Mouse (Mus musculus) C2C12 (cell line): ENCODE results near the gene Ncor1.
"Not testable (repeated sequence)": the region's sequence is repeated elsewhere in the genome, so short reads cannot be mapped to it uniquely, and the experiment has no call there.

Experiments
- CEBPB ChIP-seq: IDR thresholded peaks from one replicate; pipeline ENCODE4 v1.6.1; 2011; ENCODE audit warnings: low read depth, mild to moderate bottlenecking, control low read depth, moderate library complexity
- CTCF ChIP-seq: IDR thresholded peaks from one replicate; pipeline ENCODE4 v1.5.1; 2011; ENCODE audit not compliant: control insufficient read depth, insufficient read depth, insufficient read length
- MAX ChIP-seq: IDR thresholded peaks from one replicate; pipeline ENCODE4 v1.6.1; 2011; ENCODE audit warnings: mild to moderate bottlenecking, control low read depth
- MYOD1 ChIP-seq: IDR thresholded peaks from one replicate; pipeline ENCODE4 v1.6.1; 2011; ENCODE audit warnings: low read depth; ENCODE audit not compliant: control insufficient read depth, insufficient read length
- MYOG ChIP-seq: IDR thresholded peaks from one replicate; pipeline ENCODE4 v1.6.1; 2011; ENCODE audit not compliant: control insufficient read depth, insufficient read length; ENCODE audit errors: extremely low read depth
- USF1 ChIP-seq: IDR thresholded peaks from one replicate; pipeline ENCODE4 v1.6.1; 2011; ENCODE audit warnings: low read depth, mild to moderate bottlenecking, control low read depth, moderate library complexity

DNA sequence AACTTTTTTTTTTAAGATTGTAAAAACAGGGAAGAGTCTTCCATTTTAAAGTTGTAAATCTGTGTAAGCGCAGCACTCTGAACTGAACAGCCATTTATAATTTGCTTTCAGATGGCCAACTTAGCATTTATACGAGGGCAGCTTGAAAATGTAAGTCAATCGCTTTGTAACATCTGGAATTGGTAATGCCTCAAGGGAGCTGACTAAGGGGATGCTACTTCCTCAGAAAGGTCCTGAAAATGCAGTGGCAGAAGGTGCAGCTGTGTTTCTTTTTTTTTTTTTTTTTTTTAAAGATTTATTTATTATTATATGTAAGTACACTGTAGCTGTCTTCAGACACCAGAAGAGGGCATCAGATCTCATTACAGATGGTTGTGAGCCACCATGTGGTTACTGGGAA lies 174.3 kb downstream of the Ncor1 start:
- TF ChIP-seq CTCF, MYOG, CEBPB, USF1, MYOD1, MAX: not testable (repeated sequence)
